Mouse (Mus musculus) hindbrain, embryonic 13.5 days (tissue): Measurements from ENCODE around the gene Lsg1. TPM values are rescaled to one million over a fixed set of nuclear protein-coding genes. Genes with fewer than 3 reads are reported as not detected.

Experiments used
- ATAC-seq: fragments of 200-750 bp; cut with Nextera tagmentation; 2 replicates; pipeline ENCODE4 v1.8.0; 2017; ENCODE audit warnings: moderate TSS enrichment; ENCODE audit not compliant: low FRiP score
- H3K27ac ChIP-seq: fragments of 300-500 bp; sonication (generic); 2 replicates; pipeline ENCODE4 v1.5.1; 2015; ENCODE audit warnings: inconsistent platforms, mild to moderate bottlenecking, moderate library complexity
- H3K27me3 ChIP-seq: fragments of 300-500 bp; sonication (generic); 2 replicates; pipeline ENCODE4 v1.6.1; 2015; ENCODE audit warnings: mild to moderate bottlenecking, inconsistent platforms
- H3K36me3 ChIP-seq: fragments of 300-500 bp; sonication (generic); 2 replicates; pipeline ENCODE4 v1.6.1; 2015; ENCODE audit warnings: mild to moderate bottlenecking, inconsistent platforms
- H3K4me1 ChIP-seq: fragments of 300-500 bp; sonication (generic); replicated peaks from 2 replicates; pipeline ENCODE4 v1.6.1; 2015; ENCODE audit warnings: inconsistent platforms
- H3K4me2 ChIP-seq: fragments of 300-500 bp; sonication (generic); 2 replicates; pipeline ENCODE4 v1.6.1; 2015; ENCODE audit warnings: inconsistent platforms, mild to moderate bottlenecking, moderate library complexity
- H3K4me3 ChIP-seq: fragments of 300-500 bp; sonication (generic); 2 replicates; pipeline ENCODE4 v1.5.1; 2015; ENCODE audit warnings: mild to moderate bottlenecking, inconsistent platforms
- H3K9ac ChIP-seq: fragments of 300-500 bp; sonication (generic); 2 replicates; pipeline ENCODE4 v1.6.1; 2015; ENCODE audit warnings: mild to moderate bottlenecking, inconsistent platforms
- H3K9me3 ChIP-seq: fragments of 300-500 bp; sonication (generic); 2 replicates; pipeline ENCODE4 v1.6.1; 2016; ENCODE audit warnings: inconsistent platforms
- WGBS: fragments of 180-500 bp; shearing (Covaris S2); methylation state at CpG from one replicate; pipeline ENCODE4 v1.1.7; 2015; 5-methylcytosine and 5-hydroxymethylcytosine counted together
- polyA plus RNA-seq: library from polyadenylated mRNA; unstranded; fragments of >200 nt; fragmentation: Nextera tagmentation; extraction: Ambion mirVana; gene quantifications from 2 replicates; pipeline ENCODE4 v1.2.1, GENCODE M21; 2015

Gene Lsg1
- polyA plus RNA-seq, 1 experiment from 2014 or later = 59.8 TPM

GRCm38 (mm10) chr16:30596959-30597681 lies 9.7 kb upstream of the Lsg1 start:
- peak; percentile 23 for ATAC-seq
- Histone ChIP-seq H3K27ac (no peak overlapping the region), H3K36me3 (no peaks in the 10 kb centered on the region), H3K4me1 (peaks cover 39% of the 10 kb centered on the region), H3K9me3 (no peaks in the 10 kb centered on the region), H3K4me2 (peak overlapping the region; percentile 47), H3K27me3 (peaks cover 37% of the 10 kb centered on the region), H3K4me3 (peak overlapping the region; percentile 16; the same call in 1 of the 2 replicates), H3K9ac (peak overlapping the region; percentile 14; the same call in 1 of the 2 replicates)
- WGBS = 12% methylated on average over 16 of the region's 16 CpGs

GRCm38 (mm10) chr16:30595835-30596557 lies 8.6 kb upstream of the Lsg1 start:
- 59% methylated on average over 14 of the region's 14 CpGs for WGBS
- no peaks in the 10 kb centered on the region for H3K36me3 ChIP-seq
- no peak overlapping the region for H3K27ac ChIP-seq
- no peak overlapping the region for H3K9ac ChIP-seq
- H3K4me3 ChIP-seq = no peak overlapping the region
- peaks cover 28% of the 10 kb centered on the region for H3K4me1 ChIP-seq
- no peaks in the 10 kb centered on the region for H3K9me3 ChIP-seq
- H3K4me2 ChIP-seq = no peak overlapping the region
- peaks cover 26% of the 10 kb centered on the region for H3K27me3 ChIP-seq
- no peak for ATAC-seq

GRCm38 (mm10) chr16:30595356-30595755 lies 8.0 kb upstream of the Lsg1 start:
- H3K27me3 ChIP-seq = peaks cover 21% of the 10 kb centered on the region
- WGBS = 57% methylated on average over 3 of the region's 3 CpGs
- no peak for ATAC-seq
- no peak overlapping the region for H3K4me3 ChIP-seq
- H3K4me2 ChIP-seq = no peak overlapping the region
- no peaks in the 10 kb centered on the region for H3K36me3 ChIP-seq
- H3K9me3 ChIP-seq = no peaks in the 10 kb centered on the region
- peaks cover 21% of the 10 kb centered on the region for H3K4me1 ChIP-seq
- no peak overlapping the region for H3K9ac ChIP-seq
- H3K27ac ChIP-seq = no peak overlapping the region

- H3K9me3 ChIP-seq = no peaks in the 10 kb centered on the region
- no peak overlapping the region for H3K9ac ChIP-seq
- no peak overlapping the region for H3K4me3 ChIP-seq
- H3K36me3 ChIP-seq = no peaks in the 10 kb centered on the region
- 48% methylated on average over 3 of the region's 3 CpGs for WGBS
- peaks cover 19% of the 10 kb centered on the region for H3K27me3 ChIP-seq
- no peak overlapping the region for H3K27ac ChIP-seq
- H3K4me2 ChIP-seq = no peak overlapping the region
- ATAC-seq = no peak
- H3K4me1 ChIP-seq = peaks cover 9% of the 10 kb centered on the region
Measured at GRCm38 (mm10) chr16:30591990-30592389, 4.6 kb upstream of the Lsg1 start.

- WGBS = 51% methylated on average over 7 of the region's 7 CpGs
- H3K9me3 ChIP-seq = no peaks in the 10 kb centered on the region
- no peak overlapping the region for H3K4me2 ChIP-seq
- no peak for ATAC-seq
- H3K36me3 ChIP-seq = peaks cover 2% of the 10 kb centered on the region
- no peak overlapping the region for H3K27ac ChIP-seq
- H3K27me3 ChIP-seq = peaks cover 15% of the 10 kb centered on the region
- H3K4me1 ChIP-seq = peaks cover 13% of the 10 kb centered on the region
- H3K9ac ChIP-seq = 0 out of 2 replicates have a peak overlapping the region, but pooled peaks have one; percentile 15
- H3K4me3 ChIP-seq = no peak overlapping the region
Measured at GRCm38 (mm10) chr16:30590264-30591209, 3.1 kb upstream of the Lsg1 start.

- H3K27me3 ChIP-seq = peaks cover 5% of the 10 kb centered on the region; the same call in 1 of the 2 replicates
- H3K9me3 ChIP-seq = no peaks in the 10 kb centered on the region
- peaks cover 35% of the 10 kb centered on the region for H3K36me3 ChIP-seq
- peak; percentile 64; the same call in 1 of the 2 replicates for ATAC-seq
- H3K27ac ChIP-seq = peak overlapping the region; percentile 60; the same call in 1 of the 2 replicates
- H3K4me1 ChIP-seq = peaks cover 14% of the 10 kb centered on the region
- peak overlapping the region; percentile 78 for H3K9ac ChIP-seq
- H3K4me3 ChIP-seq = peak overlapping the region; percentile 86
- WGBS = 3% methylated on average over 19 of the region's 19 CpGs
- peak overlapping the region; percentile 90 for H3K4me2 ChIP-seq
Measured at GRCm38 (mm10) chr16:30586935-30587493, 378 bp downstream of the Lsg1 start.

- no peak overlapping the region for H3K9ac ChIP-seq
- no peak for ATAC-seq
- 94% methylated on average over 5 of the region's 5 CpGs for WGBS
- no peaks in the 10 kb centered on the region for H3K9me3 ChIP-seq
- H3K27ac ChIP-seq = no peak overlapping the region
- H3K4me3 ChIP-seq = no peak overlapping the region
- H3K36me3 ChIP-seq = peaks cover 97% of the 10 kb centered on the region
- no peak overlapping the region for H3K4me2 ChIP-seq
- 0 out of 2 replicates have a peak, but pooled peaks cover 3% of the 10 kb centered on the region for H3K4me1 ChIP-seq
- H3K27me3 ChIP-seq = no peaks in the 10 kb centered on the region
Measured at GRCm38 (mm10) chr16:30580765-30581164, 6.6 kb downstream of the Lsg1 start.

- no peaks in the 10 kb centered on the region for H3K9me3 ChIP-seq
- no peak overlapping the region for H3K4me2 ChIP-seq
- no peak for ATAC-seq
- H3K27me3 ChIP-seq = no peaks in the 10 kb centered on the region
- H3K9ac ChIP-seq = no peak overlapping the region
- WGBS = 97% methylated on average over 1 of the region's 1 CpGs
- H3K4me1 ChIP-seq = no peaks in the 10 kb centered on the region
- peaks cover 95% of the 10 kb centered on the region for H3K36me3 ChIP-seq
- no peak overlapping the region for H3K4me3 ChIP-seq
- H3K27ac ChIP-seq = no peak overlapping the region
Measured at GRCm38 (mm10) chr16:30576392-30576791, 11.0 kb downstream of the Lsg1 start.

- Histone ChIP-seq H3K9me3 (no peaks in the 10 kb centered on the region), H3K4me3 (no peak overlapping the region), H3K4me2 (no peak overlapping the region), H3K27ac (no peak overlapping the region), H3K4me1 (no peaks in the 10 kb centered on the region), H3K27me3 (no peaks in the 10 kb centered on the region), H3K36me3 (peaks cover 95% of the 10 kb centered on the region), H3K9ac (no peak overlapping the region)
- ATAC-seq = no peak
- 89% methylated on average over 7 of the region's 7 CpGs for WGBS
Measured at GRCm38 (mm10) chr16:30575815-30576214, 11.6 kb downstream of the Lsg1 start.

GRCm38 (mm10) chr16:30572239-30572638 lies 15.2 kb downstream of the Lsg1 start:
- Histone ChIP-seq H3K4me1 (no peaks in the 10 kb centered on the region), H3K9me3 (no peaks in the 10 kb centered on the region), H3K27me3 (no peaks in the 10 kb centered on the region), H3K36me3 (peaks cover 94% of the 10 kb centered on the region), H3K27ac (no peak overlapping the region), H3K9ac (no peak overlapping the region), H3K4me3 (no peak overlapping the region), H3K4me2 (no peak overlapping the region)
- WGBS = 60% methylated on average over 4 of the region's 4 CpGs
- ATAC-seq = no peak

- H3K36me3 ChIP-seq = peaks cover 94% of the 10 kb centered on the region
- no peaks in the 10 kb centered on the region for H3K27me3 ChIP-seq
- no peaks in the 10 kb centered on the region for H3K4me1 ChIP-seq
- no peak overlapping the region for H3K4me3 ChIP-seq
- H3K9me3 ChIP-seq = no peaks in the 10 kb centered on the region
- ATAC-seq = no peak
- H3K27ac ChIP-seq = no peak overlapping the region
- 98% methylated on average over 5 of the region's 5 CpGs for WGBS
- H3K9ac ChIP-seq = no peak overlapping the region
- H3K4me2 ChIP-seq = no peak overlapping the region
Measured at GRCm38 (mm10) chr16:30571378-30571777, 16.0 kb downstream of the Lsg1 start.
